Comparison of ENCODE assay signal across 10 mouse cellular contexts in genomic region chr4:131763911-131764310, GRCm38 (mm10).
"Had no signal": no experiment of that assay in that cellular context is flagged by ENCODE, and none has a peak within 500 bp of the region (broad histone marks: within the 10 kb centered on the region; RNA-seq: fewer than 3 reads in every experiment).

No protein-coding gene starts in this region.

- H3K9me3 ChIP-seq: limb, embryonic 12.5 days; midbrain, embryonic 10.5 days; neural tube, embryonic 13.5 days had no signal

- H3K4me2 ChIP-seq: limb, embryonic 12.5 days; neural tube, embryonic 13.5 days had no signal

- H3K4me3 ChIP-seq: limb, embryonic 12.5 days; midbrain, embryonic 10.5 days; neural tube, embryonic 13.5 days had no signal

- H3K4me1 ChIP-seq: limb, embryonic 12.5 days; neural tube, embryonic 13.5 days had no signal

- H3K27ac ChIP-seq: hindbrain, postnatal 0 days; kidney, postnatal 0 days; limb, embryonic 12.5 days; liver, embryonic 14.5 days; midbrain, embryonic 10.5 days; neural tube, embryonic 13.5 days had no signal

- H3K27me3 ChIP-seq: limb, embryonic 12.5 days; neural tube, embryonic 13.5 days had no signal

- H3K36me3 ChIP-seq: neural tube, embryonic 13.5 days had no signal

- H3K9ac ChIP-seq: limb, embryonic 12.5 days; liver, embryonic 14.5 days; neural tube, embryonic 13.5 days had no signal

- DNase-seq: kidney, adult 11 months; layer of hippocampus, adult 9-11 months; layer of hippocampus, postnatal 36 days had no signal

- ATAC-seq: hindbrain, postnatal 0 days; midbrain, embryonic 16.5 days had no signal
